Mouse (Mus musculus): ENCODE results near the gene Fbxl5.

The Fbxl5 gene

DNA sequence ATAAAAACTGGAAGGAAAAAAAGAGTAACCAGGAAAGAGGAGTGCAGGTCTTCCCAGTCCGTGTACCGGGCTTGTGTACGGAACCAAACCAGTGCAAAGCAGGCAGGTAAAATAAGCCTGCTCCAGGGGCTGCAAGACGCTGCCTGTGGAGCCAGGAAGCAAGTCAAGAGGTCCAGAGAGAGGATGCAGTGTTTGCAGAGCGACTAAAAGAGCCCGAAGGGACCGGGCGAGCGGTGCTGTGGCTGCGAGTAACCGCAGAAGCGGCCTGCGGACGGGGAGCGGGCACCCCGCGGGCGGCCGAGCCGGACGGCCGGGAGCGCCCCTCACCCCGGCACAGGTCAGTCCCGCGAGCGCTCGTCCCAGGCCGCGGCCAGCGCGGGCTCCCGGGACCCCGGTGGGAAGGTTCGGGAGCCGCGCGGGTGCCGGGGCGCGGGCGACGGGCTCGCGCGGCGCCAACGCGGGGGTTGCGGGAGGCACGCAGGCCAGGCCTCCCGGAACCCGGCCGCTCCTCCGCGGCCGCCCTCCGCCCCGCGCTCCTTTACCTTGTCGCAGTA lies 39.9 kb downstream of the Fbxl5 start:
- no peak for DNase-seq

- DNase-seq: no peak
Measured at GRCm38 (mm10) chr5:43778583-43778982, 42.9 kb downstream of the Fbxl5 start.

GRCm38 (mm10) chr5:43776993-43777392 lies 44.4 kb downstream of the Fbxl5 start:
- DNase-seq: no peak

DNA sequence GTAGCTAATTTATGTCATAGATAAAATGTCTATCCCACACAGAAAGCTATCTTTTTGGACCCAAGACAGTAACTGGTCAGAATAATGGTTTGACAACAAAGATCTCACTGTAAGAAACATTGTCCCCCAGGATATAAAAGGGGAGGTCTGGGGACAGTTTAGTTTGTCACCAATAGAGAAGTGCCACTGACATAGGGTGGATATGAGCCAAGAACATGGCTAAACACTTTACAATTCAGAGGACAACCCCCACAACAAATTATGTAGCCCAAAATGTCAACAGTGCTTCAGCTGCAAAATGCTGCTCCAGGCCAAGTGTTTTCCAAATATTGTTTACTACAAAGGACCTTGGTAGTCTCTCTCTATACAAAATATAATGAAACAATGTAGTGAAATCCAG lies 45.0 kb downstream of the Fbxl5 start:
- no peak for DNase-seq

GRCm38 (mm10) chr5:43771555-43771954 lies 49.9 kb downstream of the Fbxl5 start:
- DNase-seq: no peak

- DNase-seq: no peak
Measured at GRCm38 (mm10) chr5:43770618-43771354, 50.7 kb downstream of the Fbxl5 start.

DNA sequence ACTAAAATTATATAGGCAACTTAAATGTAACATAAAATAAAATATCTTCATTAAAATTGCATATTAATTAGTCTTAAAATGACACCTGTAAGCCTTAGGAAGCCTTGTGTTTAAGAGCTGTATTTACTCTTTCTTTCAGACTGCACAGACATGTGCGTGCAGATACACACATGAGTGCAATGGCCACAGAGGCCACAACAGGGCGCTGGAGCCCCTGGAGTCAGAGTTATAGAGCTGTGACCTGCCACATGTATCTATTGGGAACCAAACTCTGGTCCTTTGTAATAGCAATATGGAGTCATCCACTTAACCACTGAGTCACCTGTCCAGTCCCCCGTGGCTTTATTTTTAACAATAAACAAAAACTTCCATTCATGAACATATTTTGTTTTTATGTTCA lies 72.3 kb downstream of the Fbxl5 start:
- no peak for DNase-seq

GRCm38 (mm10) chr5:43748039-43748438 lies 73.4 kb downstream of the Fbxl5 start:
- no peak for DNase-seq

GRCm38 (mm10) chr5:43745156-43745555 lies 76.3 kb downstream of the Fbxl5 start:
- no peak for DNase-seq

DNA sequence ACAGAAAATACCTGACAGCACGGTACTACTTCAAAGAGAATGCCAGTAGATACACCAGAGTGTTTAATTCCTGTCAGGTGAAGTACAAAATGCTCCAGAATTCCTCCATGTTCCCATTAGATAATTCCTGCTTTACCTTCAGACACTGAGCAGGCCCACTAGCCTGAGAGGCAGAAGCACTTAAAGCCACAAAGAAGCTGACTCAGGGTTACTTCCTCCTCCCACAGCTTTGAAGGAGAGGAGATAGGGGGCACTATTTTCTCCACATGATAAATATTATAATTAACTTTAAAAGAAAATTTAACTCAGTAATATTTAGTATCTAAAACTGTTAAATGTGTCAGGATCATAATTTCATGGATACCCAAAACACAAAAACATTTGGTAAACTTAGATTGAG lies 77.3 kb downstream of the Fbxl5 start:
- DNase-seq: no peak

DNA sequence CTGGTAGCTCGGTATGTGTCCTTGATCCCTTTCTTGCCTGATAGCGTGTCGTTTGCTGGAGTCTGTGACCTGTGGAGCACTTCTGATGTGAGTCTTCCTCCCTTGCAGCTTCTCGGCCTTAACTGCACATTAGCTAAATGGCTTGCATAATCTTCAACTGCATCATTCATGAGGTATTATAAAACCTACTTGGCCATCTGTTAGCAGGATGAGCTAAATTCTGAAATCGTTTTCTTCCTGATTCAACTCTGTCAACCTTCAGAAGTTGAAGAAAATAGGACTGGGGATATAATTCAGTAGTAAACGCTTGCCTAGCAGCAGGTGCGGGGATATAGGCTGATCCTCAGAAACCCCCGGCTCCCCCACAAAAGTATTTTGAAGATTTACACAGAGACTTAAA lies 89.1 kb downstream of the Fbxl5 start:
- DNase-seq: no peak

DNA sequence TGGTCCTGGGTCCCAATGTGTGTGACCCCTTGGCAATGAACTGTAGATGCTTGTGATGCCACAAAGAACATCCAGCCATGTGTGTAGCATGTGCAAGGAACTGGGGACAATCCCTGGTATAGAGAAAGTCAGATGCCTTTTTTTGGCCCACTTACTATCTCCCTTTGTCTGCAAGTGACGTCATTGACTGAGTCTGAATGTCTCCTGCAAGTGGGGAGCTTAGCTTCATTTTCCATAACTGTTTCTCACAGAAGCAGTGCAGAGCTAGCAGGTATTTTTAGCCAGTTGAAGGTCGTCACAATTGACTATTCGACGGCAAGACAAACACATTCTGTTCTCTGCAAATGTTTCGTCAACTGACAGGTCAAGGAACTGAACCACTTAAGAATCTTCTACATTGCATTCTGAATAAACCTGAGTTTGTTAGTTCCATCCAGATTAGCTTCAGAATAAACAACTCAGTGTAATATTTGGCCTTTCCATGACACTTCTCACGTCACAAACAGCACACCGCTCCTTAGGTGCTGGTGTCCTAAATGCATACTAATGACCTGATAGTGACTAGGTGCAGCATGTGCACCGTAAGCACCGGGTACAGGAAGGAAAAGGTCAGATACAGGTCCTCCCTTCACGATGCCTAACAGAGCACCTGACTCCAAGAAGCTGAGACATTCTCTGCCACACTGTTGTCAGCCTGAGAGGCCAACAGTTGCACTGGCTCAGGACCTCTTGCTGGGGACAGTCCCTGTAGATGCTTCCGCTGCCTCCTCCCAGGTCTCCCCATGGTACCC lies 92.9 kb downstream of the Fbxl5 start:
- DNase-seq: no peak

- DNase-seq: no peak
Measured at GRCm38 (mm10) chr5:43723830-43724229, 97.6 kb downstream of the Fbxl5 start.

DNA sequence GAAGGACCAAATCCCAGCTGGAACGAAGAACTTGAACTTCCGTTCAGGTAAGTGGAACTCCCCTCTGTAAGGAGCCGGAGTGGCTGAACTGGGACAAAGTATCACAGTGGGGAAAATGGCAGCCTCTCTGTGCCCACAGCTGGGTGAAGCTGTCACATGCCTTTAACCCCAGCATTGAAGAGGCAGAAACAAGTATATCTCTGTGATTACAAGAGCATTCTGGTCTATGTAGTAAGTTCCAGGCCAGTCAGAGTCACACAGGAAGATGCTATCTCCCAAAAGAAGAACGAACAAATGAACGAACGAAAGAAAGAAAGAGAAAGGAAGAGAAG lies 99.0 kb downstream of the Fbxl5 start:
- no peak for DNase-seq

DNA sequence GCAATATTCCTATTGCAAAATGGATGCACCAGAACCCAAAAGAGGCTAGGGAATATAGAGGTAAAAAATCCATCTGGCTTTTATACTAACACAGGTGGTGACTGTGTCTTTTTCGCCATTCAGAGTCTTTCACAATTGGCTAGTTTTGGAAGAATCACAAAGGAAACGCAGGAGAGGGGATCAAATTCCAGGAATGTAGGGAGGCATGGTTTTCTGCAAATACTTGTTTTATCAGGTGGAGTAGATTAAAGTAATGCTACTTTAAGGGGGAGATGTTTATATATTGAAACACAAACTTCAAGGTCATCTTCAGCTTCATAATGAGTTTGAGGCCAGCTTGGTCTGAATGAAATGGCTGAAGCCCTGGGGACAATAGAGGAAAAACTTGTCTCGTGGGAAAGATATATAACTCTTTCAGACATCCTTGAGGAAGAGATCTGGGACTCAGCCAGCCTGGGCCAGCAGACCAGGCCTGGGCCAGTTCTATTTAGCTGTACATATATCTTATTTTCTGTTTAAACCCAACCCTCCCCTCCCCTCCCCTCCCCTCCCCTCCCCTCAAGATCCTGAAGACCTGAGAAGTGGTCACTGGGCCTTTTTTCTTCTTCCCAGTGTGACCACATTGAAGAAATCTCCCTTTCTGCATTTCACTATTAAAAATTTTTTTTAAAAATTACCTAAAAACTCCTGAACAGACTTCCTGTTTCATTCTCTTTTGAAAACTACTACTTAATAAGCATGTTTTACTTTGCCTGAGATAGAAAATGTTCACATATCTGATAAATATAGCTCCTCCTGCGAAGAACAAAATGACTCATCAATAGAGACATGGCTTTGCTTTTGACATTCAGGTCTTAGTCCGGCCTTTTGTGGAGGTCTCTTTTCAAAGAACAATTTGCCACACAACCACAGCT lies 99.6 kb downstream of the Fbxl5 start:
- DNase-seq: no peak

DNA sequence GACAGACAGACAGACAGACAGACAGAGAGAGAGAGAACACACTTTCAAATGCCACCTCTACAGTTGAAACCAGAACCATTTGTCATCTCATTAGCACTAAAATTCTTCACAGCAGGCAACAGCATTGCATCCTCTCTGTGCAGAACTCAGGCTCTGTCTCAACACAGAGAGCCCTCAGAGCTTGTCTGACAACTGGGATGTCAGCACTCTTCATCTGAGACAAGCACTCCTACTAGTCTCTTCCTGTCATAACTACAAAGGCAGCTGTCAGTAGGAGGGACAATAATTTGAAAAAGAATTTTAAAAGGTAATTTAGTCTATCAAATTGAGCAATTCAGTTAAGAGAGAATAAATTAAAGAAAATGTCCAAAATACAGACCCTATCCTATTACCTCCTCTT lies 122.2 kb downstream of the Fbxl5 start:
- DNase-seq: no peak

DNA sequence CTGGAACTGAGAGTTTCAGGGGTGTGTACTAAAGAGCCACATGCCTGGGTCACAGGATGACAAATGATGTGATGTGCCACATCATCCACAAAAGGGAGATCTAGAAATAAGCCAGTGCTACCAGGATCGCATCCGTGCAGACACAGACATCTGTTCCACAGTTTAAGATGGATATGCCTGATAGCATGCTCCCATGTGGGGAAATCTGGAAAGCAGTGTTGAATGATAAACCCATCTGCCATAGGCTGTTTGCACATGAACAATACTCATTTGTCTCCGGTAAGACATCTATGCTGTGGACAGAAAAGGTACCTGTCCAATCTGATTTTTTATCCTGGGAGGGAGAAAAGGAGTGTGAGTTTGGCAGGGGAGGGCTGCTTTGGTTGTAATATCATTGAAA lies 124.3 kb downstream of the Fbxl5 start:
- no peak for DNase-seq
